Mouse (Mus musculus): ENCODE data around the gene Baz2b. TPM values are rescaled to one million over a fixed set of nuclear protein-coding genes. Genes with fewer than 3 reads are reported as not detected.

Gene Baz2b
- total RNA-seq, 1 experiment from 2014 or later, result 161 TPM

Other genes starting within 250 kb of the Baz2b start
- gene March7, start within 50 bp of the Baz2b start, total RNA-seq (2017), result 111 and 135 TPM in 2 replicates
- gene Cd302, start 74.6 kb upstream of the Baz2b start, total RNA-seq (2017), result 1.6 and 1.7 TPM in 2 replicates
- 12.8 and 15.6 TPM in 2 replicates for gene Ly75, start 173.5 kb upstream of the Baz2b start, total RNA-seq (2017)